Mouse (Mus musculus): ENCODE data around the gene Itga6.

DNA sequence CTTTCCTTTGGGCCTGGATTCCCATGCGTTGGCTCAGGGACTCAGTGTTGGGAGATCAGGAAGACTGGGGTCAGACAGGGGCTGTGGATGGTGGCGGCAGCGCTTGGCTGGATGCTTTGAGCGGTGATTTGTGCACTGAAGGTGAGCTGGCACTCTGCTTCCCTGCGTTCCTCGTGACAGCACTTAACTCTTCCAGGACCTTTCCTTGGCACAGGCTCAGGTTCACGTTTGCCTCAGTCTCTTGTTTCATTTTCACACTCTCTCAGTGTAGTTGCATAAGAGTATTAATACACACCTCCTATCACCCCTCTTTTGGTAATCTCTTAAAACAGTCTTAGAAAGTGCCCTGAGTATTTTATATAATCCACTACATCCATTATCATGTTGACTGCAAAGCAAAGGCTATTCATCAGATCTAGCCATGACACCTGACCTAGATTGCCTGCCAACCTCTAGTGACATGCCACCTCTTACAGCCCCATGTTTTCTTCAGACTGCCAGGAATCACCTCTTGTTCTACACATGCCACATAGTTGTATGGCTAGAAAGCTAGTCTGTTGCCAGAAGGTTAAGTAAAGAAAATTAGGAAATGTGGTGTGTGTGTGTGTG is 147.4 kb downstream of the Itga6 start:
- no peak for TF ChIP-seq CTCF (IDR thresholded peaks at IDR 0.05; ENCODE audit: low read depth)
- TF ChIP-seq EP300 (IDR thresholded peaks at IDR 0.05; ENCODE audit: low read depth): no peak

All from heart, postnatal 0 days (tissue).